Comparison of ENCODE assay signal across 7 mouse cellular contexts in the genomic region with DNA sequence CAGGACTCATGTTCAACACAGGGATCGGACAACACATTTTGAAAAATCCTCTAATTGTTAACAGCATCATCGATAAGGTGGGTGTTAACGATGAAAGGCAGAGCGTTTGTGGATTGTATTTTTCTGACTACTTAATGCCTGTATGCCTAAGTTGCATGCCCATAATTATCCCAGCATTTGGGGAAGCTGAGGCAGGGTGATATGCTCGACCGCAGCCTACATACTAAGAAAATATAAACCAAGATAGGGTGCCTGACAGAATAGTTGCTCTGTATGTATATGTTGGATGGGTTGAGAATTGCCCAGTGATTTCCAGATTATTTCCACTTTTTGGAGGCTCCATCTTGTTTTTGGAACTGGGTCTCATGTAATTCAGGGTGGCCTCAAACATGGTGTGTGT. TPM values are rescaled to one million over a fixed set of nuclear protein-coding genes. Genes with fewer than 3 reads are reported as not detected.
DNase-seq lines count a peak whose midpoint lies in the region; ATAC-seq and TF ChIP-seq lines count a peak whose summit lies in the region.

No protein-coding gene starts in this region.

- H3K9me3 ChIP-seq in megakaryocyte, embryonic 14.5 days, result no peaks in the 10 kb centered on the region
- H3K9me3 ChIP-seq in forebrain, embryonic 13.5 days (replicated peaks), result no peaks in the 10 kb centered on the region
- no peaks in the 10 kb centered on the region for H3K9me3 ChIP-seq in limb, embryonic 14.5 days (ENCODE audit: control insufficient read depth, low read length)
- H3K9me3 ChIP-seq in stomach, embryonic 15.5 days, result no peaks in the 10 kb centered on the region

- peak overlapping the region; percentile 65 for H3K4me2 ChIP-seq in forebrain, embryonic 13.5 days
- peak overlapping the region; percentile 45 for H3K4me2 ChIP-seq in limb, embryonic 14.5 days (replicated peaks; ENCODE audit: low read depth, low read length, severe bottlenecking)
- peak overlapping the region; percentile 58 for H3K4me2 ChIP-seq in stomach, embryonic 15.5 days

- no peaks in the 10 kb centered on the region for H3K27me3 ChIP-seq in megakaryocyte, embryonic 14.5 days (replicated peaks)
- no peaks in the 10 kb centered on the region for H3K27me3 ChIP-seq in forebrain, embryonic 13.5 days
- H3K27me3 ChIP-seq in limb, embryonic 14.5 days (ENCODE audit: control insufficient read depth, insufficient read depth, low read length), result no peaks in the 10 kb centered on the region
- no peaks in the 10 kb centered on the region for H3K27me3 ChIP-seq in stomach, embryonic 15.5 days (replicated peaks)

- peak overlapping the region; percentile 93 for H3K4me3 ChIP-seq in megakaryocyte, embryonic 14.5 days (replicated peaks)
- peak overlapping the region; percentile 97 for H3K4me3 ChIP-seq in forebrain, embryonic 13.5 days
- H3K4me3 ChIP-seq in limb, embryonic 14.5 days (replicated peaks; ENCODE audit: low read length), result peak overlapping the region; percentile 88
- peak overlapping the region; percentile 99 for H3K4me3 ChIP-seq in stomach, embryonic 15.5 days (replicated peaks)

- H3K27ac ChIP-seq in forebrain, embryonic 13.5 days, result peak overlapping the region; percentile 63; the same call in 1 of the 2 replicates
- no peak overlapping the region for H3K27ac ChIP-seq in limb, embryonic 14.5 days (replicated peaks; ENCODE audit: low read depth, low read length)
- no peak overlapping the region for H3K27ac ChIP-seq in stomach, embryonic 15.5 days

- DNase-seq in limb, embryonic 14.5 days (ENCODE audit: low spot score), result no peak
- DNase-seq in gastrocnemius, adult 8-10 months (ENCODE audit: low spot score in 2 of 2), result no peak

- H3K9ac ChIP-seq in forebrain, embryonic 13.5 days, result peak overlapping the region; percentile 89
- peak overlapping the region; percentile 89 for H3K9ac ChIP-seq in limb, embryonic 14.5 days (ENCODE audit: low read depth, low read length, severe bottlenecking)
- peak overlapping the region; percentile 92 for H3K9ac ChIP-seq in stomach, embryonic 15.5 days

- TF ChIP-seq POLR2A in limb, embryonic 14.5 days (IDR thresholded peaks at IDR 0.05; ENCODE audit: borderline replicate concordance, extremely low read depth, insufficient read depth, insufficient read length), result no peak

- WGBS in forebrain, embryonic 13.5 days, result 7% methylated on average over 6 of the region's 6 CpGs
- 8% methylated on average over 6 of the region's 6 CpGs for WGBS in limb, embryonic 14.5 days
- WGBS in stomach, embryonic 15.5 days, result 3% methylated on average over 6 of the region's 6 CpGs

- no peak for ATAC-seq in megakaryocyte, adult 5-6 weeks (ENCODE audit: poor library complexity, severe bottlenecking)
- no peak for ATAC-seq in forebrain, embryonic 13.5 days
- ATAC-seq in limb, embryonic 14.5 days (ENCODE audit: low FRiP score, low read depth), result no peak
- no peak for ATAC-seq in stomach, embryonic 15.5 days (ENCODE audit: insufficient read depth, low FRiP score, low read depth)
- no peak for ATAC-seq in megakaryocyte progenitor cell, adult 5-6 weeks (replicated peaks; ENCODE audit: poor library complexity)

- peaks cover 35% of the 10 kb centered on the region for H3K4me1 ChIP-seq in megakaryocyte, embryonic 14.5 days
- peaks cover 18% of the 10 kb centered on the region for H3K4me1 ChIP-seq in forebrain, embryonic 13.5 days
- H3K4me1 ChIP-seq in limb, embryonic 14.5 days (ENCODE audit: control insufficient read depth, insufficient read depth, low read length), result peaks cover 5% of the 10 kb centered on the region
- H3K4me1 ChIP-seq in stomach, embryonic 15.5 days, result no peaks in the 10 kb centered on the region; the same call in 1 of the 2 replicates

- H3K36me3 ChIP-seq in megakaryocyte, embryonic 14.5 days (replicated peaks; ENCODE audit: low read length), result peaks cover 34% of the 10 kb centered on the region
- peaks cover 31% of the 10 kb centered on the region for H3K36me3 ChIP-seq in forebrain, embryonic 13.5 days (ENCODE audit: poor library complexity, severe bottlenecking)
- peaks cover 32% of the 10 kb centered on the region for H3K36me3 ChIP-seq in limb, embryonic 14.5 days (ENCODE audit: control insufficient read depth, insufficient read depth, low read length)
- H3K36me3 ChIP-seq in stomach, embryonic 15.5 days, result peaks cover 12% of the 10 kb centered on the region

RNA-seq across cellular contexts. Expression of a gene that starts 0.7 kb away (rescaled TPM):
- polyA plus RNA-seq in megakaryocyte, embryonic 14.5 days (2012; ENCODE audit: insufficient read depth, low replicate concordance), result 11.9 TPM in 1 of 2 replicates, not detected in the other
- total RNA-seq in megakaryocyte, adult 5-6 weeks (2015), result 12.7 and 18.6 TPM in 2 replicates
- 5.7 and 14.6 TPM in 2 replicates for total RNA-seq in megakaryocyte, adult 5-6 weeks (2017)
- 40.8 and 45.4 TPM in 2 replicates for polyA plus RNA-seq in forebrain, embryonic 13.5 days (2015; fragmentation: Nextera tagmentation; extraction: Ambion mirVana)
- polyA plus RNA-seq in limb, embryonic 14.5 days (2012; rRNA removed), result 36.8 and 43.5 TPM in 2 replicates
- 50.5 and 54.4 TPM in 2 replicates for polyA plus RNA-seq in limb, embryonic 14.5 days (2014; fragmentation: Nextera tagmentation; extraction: Ambion mirVana)
- polyA plus RNA-seq in stomach, embryonic 15.5 days (2015; fragmentation: Nextera tagmentation; extraction: Ambion mirVana), result 37.9 and 39.0 TPM in 2 replicates
- 30.7 and 34.6 TPM in 2 replicates for total RNA-seq in megakaryocyte progenitor cell, adult 5-6 weeks (2015)
- total RNA-seq in megakaryocyte progenitor cell, adult 5-6 weeks (2017), result 11.5 and 32.2 TPM in 2 replicates
- 1 to 10 TPM; 5.2 to 8.0 (median 6.7) TPM for total RNA-seq in gastrocnemius, adult 8-10 months (2022)

RNA-seq across cellular contexts. Expression of a gene that starts 10.8 kb away (rescaled TPM):
- polyA plus RNA-seq in megakaryocyte, embryonic 14.5 days (2012; ENCODE audit: insufficient read depth, low replicate concordance), result 8.3 and 72.8 TPM in 2 replicates
- 24.3 and 27.7 TPM in 2 replicates for total RNA-seq in megakaryocyte, adult 5-6 weeks (2015)
- total RNA-seq in megakaryocyte, adult 5-6 weeks (2017), result 18.3 and 19.0 TPM in 2 replicates
- polyA plus RNA-seq in forebrain, embryonic 13.5 days (2015; fragmentation: Nextera tagmentation; extraction: Ambion mirVana), result 50.3 and 54.7 TPM in 2 replicates
- polyA plus RNA-seq in limb, embryonic 14.5 days (2012; rRNA removed), result 32.3 and 34.0 TPM in 2 replicates
- 46.3 and 46.4 TPM in 2 replicates for polyA plus RNA-seq in limb, embryonic 14.5 days (2014; fragmentation: Nextera tagmentation; extraction: Ambion mirVana)
- 43.2 and 43.8 TPM in 2 replicates for polyA plus RNA-seq in stomach, embryonic 15.5 days (2015; fragmentation: Nextera tagmentation; extraction: Ambion mirVana)
- total RNA-seq in megakaryocyte progenitor cell, adult 5-6 weeks (2015), result 52.5 and 63.5 TPM in 2 replicates
- 34.2 and 39.8 TPM in 2 replicates for total RNA-seq in megakaryocyte progenitor cell, adult 5-6 weeks (2017)
- 10 to 100 TPM; 15.1 to 19.8 (median 15.9) TPM for total RNA-seq in gastrocnemius, adult 8-10 months (2022)
